Mouse (Mus musculus): ENCODE measurements at regions not wholly inside any gene's neighbourhood (a gene's known extent, or its start where the extent isn't known, plus 50 kb on each side); places are given as distances from the start of the nearest gene placed in this dataset.

- DNase-seq (ENCODE audit: low spot score in 2 of 2), result no peak
Observed at GRCm38 (mm10) chr1:82041286-82042050, 191.4 kb upstream of the Gm9747 start.

GRCm38 (mm10) chr1:82042051-82042432, 190.9 kb upstream of the Gm9747 start:
- no peak for DNase-seq (ENCODE audit: low spot score in 2 of 2)

- no peak for DNase-seq (ENCODE audit: low spot score in 2 of 2)
Observed at GRCm38 (mm10) chr1:82042527-82042926, 190.4 kb upstream of the Gm9747 start.

- DNase-seq (ENCODE audit: low spot score in 2 of 2), result no peak
Observed at GRCm38 (mm10) chr1:82066291-82066690, 166.6 kb upstream of the Gm9747 start.

- no peak for DNase-seq (ENCODE audit: low spot score in 2 of 2)
Observed at GRCm38 (mm10) chr1:82068571-82068970, 164.3 kb upstream of the Gm9747 start.

GRCm38 (mm10) chr1:82070181-82071109, 162.5 kb upstream of the Gm9747 start:
- DNase-seq (ENCODE audit: low spot score in 2 of 2), result no peak

- DNase-seq (ENCODE audit: low spot score in 2 of 2), result no peak
Observed at GRCm38 (mm10) chr1:82089136-82089839, 143.6 kb upstream of the Gm9747 start.

GRCm38 (mm10) chr1:82095101-82095500, 137.8 kb upstream of the Gm9747 start:
- DNase-seq (ENCODE audit: low spot score in 2 of 2), result no peak

- no peak for DNase-seq (ENCODE audit: low spot score in 2 of 2)
Observed at GRCm38 (mm10) chr1:82106756-82107155, 126.2 kb upstream of the Gm9747 start.

GRCm38 (mm10) chr1:82110071-82110635, 122.8 kb upstream of the Gm9747 start:
- no peak for DNase-seq (ENCODE audit: low spot score in 2 of 2)

- no peak for DNase-seq (ENCODE audit: low spot score in 2 of 2)
Observed at GRCm38 (mm10) chr1:82112401-82112800, 120.5 kb upstream of the Gm9747 start.

- DNase-seq (ENCODE audit: low spot score in 2 of 2), result no peak
Observed at GRCm38 (mm10) chr1:82124503-82124902, 108.4 kb upstream of the Gm9747 start.

GRCm38 (mm10) chr1:82129700-82130275, 103.1 kb upstream of the Gm9747 start:
- DNase-seq (ENCODE audit: low spot score in 2 of 2), result no peak

GRCm38 (mm10) chr1:82132536-82132935, 100.4 kb upstream of the Gm9747 start:
- no peak for DNase-seq (ENCODE audit: low spot score in 2 of 2)

- DNase-seq (ENCODE audit: low spot score in 2 of 2), result no peak
Observed at GRCm38 (mm10) chr1:82134938-82135337, 98.0 kb upstream of the Gm9747 start.

GRCm38 (mm10) chr1:82135761-82136331, 97.1 kb upstream of the Gm9747 start:
- DNase-seq (ENCODE audit: low spot score in 2 of 2), result no peak

- DNase-seq (ENCODE audit: low spot score in 2 of 2), result no peak
Observed at GRCm38 (mm10) chr1:82145256-82145655, 87.7 kb upstream of the Gm9747 start.

- DNase-seq (ENCODE audit: low spot score in 2 of 2), result peak; percentile 48 to 69
Observed at GRCm38 (mm10) chr1:82150219-82151128, 82.4 kb upstream of the Gm9747 start.

GRCm38 (mm10) chr1:82155961-82156360, 77.0 kb upstream of the Gm9747 start:
- DNase-seq (ENCODE audit: low spot score in 2 of 2), result no peak

GRCm38 (mm10) chr1:82157013-82157412, 75.9 kb upstream of the Gm9747 start:
- DNase-seq (ENCODE audit: low spot score in 2 of 2), result no peak

Measured in urinary bladder, postnatal 36 days (tissue).